Mouse (Mus musculus) embryo, embryonic 10.5 days (tissue): ENCODE measurements around the gene Mapk13.

Experiments used
- DNase-seq: peaks from one replicate; pipeline ENCODE4 v3.0.0-alpha.2; 2015; ENCODE audit warnings: low spot score

The Mapk13 gene

GRCm38 (mm10) chr17:28776817-28777216, 7.7 kb downstream of the Mapk13 start:
- no peak for DNase-seq

- no peak for DNase-seq
Measured at GRCm38 (mm10) chr17:28777231-28778005, 8.3 kb downstream of the Mapk13 start.

GRCm38 (mm10) chr17:28779735-28780134, 10.6 kb downstream of the Mapk13 start:
- no peak for DNase-seq

- no peak for DNase-seq
Measured at GRCm38 (mm10) chr17:28780836-28781235, 11.7 kb downstream of the Mapk13 start.

- DNase-seq = peak; percentile 32
Measured at GRCm38 (mm10) chr17:28781290-28782045, 12.4 kb downstream of the Mapk13 start.

- DNase-seq = no peak
Measured at GRCm38 (mm10) chr17:28785036-28785435, 15.9 kb downstream of the Mapk13 start.

GRCm38 (mm10) chr17:28787507-28787906, 18.4 kb downstream of the Mapk13 start:
- no peak for DNase-seq

GRCm38 (mm10) chr17:28797031-28797430, 27.9 kb downstream of the Mapk13 start:
- no peak for DNase-seq

- DNase-seq = peak; percentile 38
Measured at GRCm38 (mm10) chr17:28799291-28800160, 30.4 kb downstream of the Mapk13 start.

GRCm38 (mm10) chr17:28800281-28800670, 31.2 kb downstream of the Mapk13 start:
- DNase-seq = peak; percentile 69

GRCm38 (mm10) chr17:28800671-28801412, 31.7 kb downstream of the Mapk13 start, which contains the start of gene Brpf3:
Gene Brpf3, plus strand, starts transcription at chr17:28801090.
- DNase-seq = peak; percentile 73

GRCm38 (mm10) chr17:28801474-28802005, 32.4 kb downstream of the Mapk13 start:
- DNase-seq = peak; percentile 100

GRCm38 (mm10) chr17:28802006-28802481, 32.9 kb downstream of the Mapk13 start:
- DNase-seq = no peak

GRCm38 (mm10) chr17:28803316-28803715, 34.2 kb downstream of the Mapk13 start:
- DNase-seq = no peak

GRCm38 (mm10) chr17:28804973-28805372, 35.9 kb downstream of the Mapk13 start:
- no peak for DNase-seq

- no peak for DNase-seq
Measured at GRCm38 (mm10) chr17:28806770-28807169, 37.7 kb downstream of the Mapk13 start.

- no peak for DNase-seq
Measured at GRCm38 (mm10) chr17:28808714-28809113, 39.6 kb downstream of the Mapk13 start.

GRCm38 (mm10) chr17:28809175-28809831, 40.2 kb downstream of the Mapk13 start:
- DNase-seq = no peak

- no peak for DNase-seq
Measured at GRCm38 (mm10) chr17:28812345-28812744, 43.2 kb downstream of the Mapk13 start.

GRCm38 (mm10) chr17:28814529-28815097, 45.5 kb downstream of the Mapk13 start:
- DNase-seq = no peak
